Mouse (Mus musculus) liver, adult 2 months (tissue): ENCODE data around the gene Slc26a8. TPM values are rescaled to one million over a fixed set of nuclear protein-coding genes. Genes with fewer than 3 reads are reported as not detected.

Source experiments
- DNase-seq: peaks from one replicate; pipeline ENCODE4 v3.0.0-alpha.2; 2011; ENCODE audit warnings: low read depth, low spot score; ENCODE audit errors: extremely low read depth
- H3K27ac ChIP-seq: fragments of 200-500 bp; replicated peaks from 2 replicates; pipeline ENCODE4 v1.5.1; 2012; ENCODE audit warnings: low read depth, mild to moderate bottlenecking, control low read depth, inconsistent platforms, low read length; ENCODE audit not compliant: insufficient read depth
- H3K27me3 ChIP-seq: fragments of 200-500 bp; 2 replicates; pipeline ENCODE4 v1.6.1; 2012; ENCODE audit warnings: mild to moderate bottlenecking, moderate library complexity, low read length, inconsistent platforms; ENCODE audit not compliant: control insufficient read depth, insufficient read depth
- H3K36me3 ChIP-seq: fragments of 200-500 bp; 2 replicates; pipeline ENCODE4 v1.6.1; 2012; ENCODE audit warnings: low read length, inconsistent platforms; ENCODE audit not compliant: control insufficient read depth, insufficient read depth
- H3K4me1 ChIP-seq: fragments of 200-500 bp; 2 replicates; pipeline ENCODE4 v1.6.1; 2011; ENCODE audit warnings: low read length; ENCODE audit not compliant: control insufficient read depth, insufficient read depth
- H3K4me3 ChIP-seq: fragments of 200-500 bp; 2 replicates; pipeline ENCODE4 v1.5.1; 2011; ENCODE audit warnings: low read depth, mild to moderate bottlenecking, control low read depth, low read length, moderate library complexity; ENCODE audit not compliant: insufficient read depth
- H3K79me2 ChIP-seq: fragments of 200-500 bp; 2 replicates; pipeline ENCODE4 v1.6.1; 2012; ENCODE audit warnings: inconsistent platforms, mild to moderate bottlenecking, low read length, moderate library complexity; ENCODE audit not compliant: control insufficient read depth, insufficient read depth
- H3K9ac ChIP-seq: fragments of 200-500 bp; 2 replicates; pipeline ENCODE4 v1.6.1; 2012; ENCODE audit warnings: low read depth, mild to moderate bottlenecking, control low read depth, inconsistent platforms, low read length
- CTCF ChIP-seq: fragments of 200-500 bp; IDR thresholded peaks from 2 replicates; pipeline ENCODE4 v1.5.1; 2011; ENCODE audit warnings: low read depth, low read length, control low read depth
- POLR2A ChIP-seq: fragments of 200-500 bp; IDR thresholded peaks from 2 replicates; pipeline ENCODE4 v1.6.1; 2011; ENCODE audit warnings: low read length, control low read depth; ENCODE audit not compliant: insufficient read depth; ENCODE audit errors: extremely low read depth
- WGBS: fragments of 180-500 bp; shearing (Covaris S2); methylation state at CpG from one replicate; pipeline ENCODE4 v1.1.7; 2018; 5-methylcytosine and 5-hydroxymethylcytosine counted together
- polyA plus RNA-seq: library from polyadenylated mRNA; depleted of rRNA; stranded (reverse); fragments of >200 nt; gene quantifications from 2 replicates; pipeline ENCODE4 v1.2.3, GENCODE M21; 2012; rRNA removed
- total RNA-seq: library from RNA; depleted of rRNA; stranded (reverse); fragments of >200 nt; gene quantifications from 2 replicates; pipeline ENCODE4 v1.2.3, GENCODE M21; 2014; rRNA removed

Slc26a8 gene
- total and polyA plus RNA-seq, 2 experiments = 0.11 TPM; not detected in 1

- TF ChIP-seq POLR2A = no peak
- TF ChIP-seq CTCF = peak; percentile 93
- Histone ChIP-seq H3K27me3 (no peaks in the 10 kb centered on the region), H3K9ac (no peak overlapping the region), H3K27ac (no peak overlapping the region), H3K79me2 (no peaks in the 10 kb centered on the region), H3K36me3 (peaks cover 32% of the 10 kb centered on the region), H3K4me3 (no peak overlapping the region; the same call in 1 of the 2 replicates), H3K4me1 (peaks cover 2% of the 10 kb centered on the region; the same call in 1 of the 2 replicates)
- WGBS = 17% methylated on average over 4 of the region's 4 CpGs
- peak; percentile 43 for DNase-seq
Measured at GRCm38 (mm10) chr17:28592998-28593397, 97.0 kb downstream of the Slc26a8 start.

GRCm38 (mm10) chr17:28591476-28591875 is 98.6 kb downstream of the Slc26a8 start:
- no peaks in the 10 kb centered on the region for H3K79me2 ChIP-seq
- DNase-seq = peak; percentile 64
- 28% methylated on average over 5 of the region's 5 CpGs for WGBS
- no peaks in the 10 kb centered on the region for H3K27me3 ChIP-seq
- no peak overlapping the region for H3K9ac ChIP-seq
- peaks cover 27% of the 10 kb centered on the region for H3K36me3 ChIP-seq
- no peak overlapping the region for H3K4me3 ChIP-seq
- no peak for TF ChIP-seq POLR2A
- TF ChIP-seq CTCF = no peak
- no peak overlapping the region for H3K27ac ChIP-seq
- peaks cover 2% of the 10 kb centered on the region; the same call in 1 of the 2 replicates for H3K4me1 ChIP-seq

- no peak overlapping the region for H3K4me3 ChIP-seq
- 90% methylated on average over 3 of the region's 3 CpGs for WGBS
- no peaks in the 10 kb centered on the region for H3K79me2 ChIP-seq
- no peaks in the 10 kb centered on the region for H3K27me3 ChIP-seq
- no peak overlapping the region for H3K9ac ChIP-seq
- H3K36me3 ChIP-seq = peaks cover 27% of the 10 kb centered on the region
- TF ChIP-seq CTCF (no peak), POLR2A (no peak)
- H3K4me1 ChIP-seq = peaks cover 2% of the 10 kb centered on the region; the same call in 1 of the 2 replicates
- no peak overlapping the region for H3K27ac ChIP-seq
- DNase-seq = no peak
Measured at GRCm38 (mm10) chr17:28590596-28590995, 99.4 kb downstream of the Slc26a8 start.

- 80% methylated on average over 2 of the region's 2 CpGs for WGBS
- Histone ChIP-seq H3K4me3 (no peak overlapping the region), H3K36me3 (peaks cover 27% of the 10 kb centered on the region), H3K27me3 (no peaks in the 10 kb centered on the region), H3K9ac (no peak overlapping the region), H3K79me2 (no peaks in the 10 kb centered on the region), H3K27ac (no peak overlapping the region), H3K4me1 (peaks cover 2% of the 10 kb centered on the region; the same call in 1 of the 2 replicates)
- DNase-seq = no peak
- TF ChIP-seq POLR2A (no peak), CTCF (no peak)
Measured at GRCm38 (mm10) chr17:28588591-28588990, 101.4 kb downstream of the Slc26a8 start.

Other genes with a start within 250 kb of the Slc26a8 start
- gene Fkbp5, start 172.7 kb downstream of the Slc26a8 start, total RNA-seq = 25.6 and 30.3 TPM in 2 replicates
- 17.7 and 29.8 TPM in 2 replicates for gene Fkbp5, start 172.7 kb downstream of the Slc26a8 start, polyA plus RNA-seq
- gene Armc12, start 159.4 kb downstream of the Slc26a8 start, total RNA-seq = not detected in 2 replicates
- gene Armc12, start 159.4 kb downstream of the Slc26a8 start, polyA plus RNA-seq = not detected in 2 replicates
- gene Clpsl2, start 140.8 kb downstream of the Slc26a8 start, total RNA-seq = not detected in 2 replicates
- not detected in 2 replicates for gene Clpsl2, start 140.8 kb downstream of the Slc26a8 start, polyA plus RNA-seq
- 9.5 and 70.1 TPM in 2 replicates for gene Clps, start 129.5 kb downstream of the Slc26a8 start, total RNA-seq
- gene Clps, start 129.5 kb downstream of the Slc26a8 start, polyA plus RNA-seq = 1.4 and 2.1 TPM in 2 replicates
- not detected in 2 replicates for gene Lhfpl5, start 114.6 kb downstream of the Slc26a8 start, total RNA-seq
- not detected in 2 replicates for gene Lhfpl5, start 114.6 kb downstream of the Slc26a8 start, polyA plus RNA-seq
- 12.9 and 13.7 TPM in 2 replicates for gene Srpk1, start 67.5 kb downstream of the Slc26a8 start, total RNA-seq
- 6.1 and 10.8 TPM in 2 replicates for gene Srpk1, start 67.5 kb downstream of the Slc26a8 start, polyA plus RNA-seq
- gene Mapk14, start 1.1 kb upstream of the Slc26a8 start, total RNA-seq = 37.7 and 50.8 TPM in 2 replicates
- gene Mapk14, start 1.1 kb upstream of the Slc26a8 start, polyA plus RNA-seq = 51.6 and 55.3 TPM in 2 replicates
- 2.3 and 2.8 TPM in 2 replicates for gene AC170998.1, start 35.9 kb upstream of the Slc26a8 start, total RNA-seq
- not detected in 2 replicates for gene AC170998.1, start 35.9 kb upstream of the Slc26a8 start, polyA plus RNA-seq
- gene Mapk13, start 79.1 kb upstream of the Slc26a8 start, total RNA-seq = 0.20 and 0.65 TPM in 2 replicates
- 0.15 and 0.22 TPM in 2 replicates for gene Mapk13, start 79.1 kb upstream of the Slc26a8 start, polyA plus RNA-seq
- gene Brpf3, start 110.9 kb upstream of the Slc26a8 start, total RNA-seq = 4.4 and 8.9 TPM in 2 replicates
- gene Brpf3, start 110.9 kb upstream of the Slc26a8 start, polyA plus RNA-seq = 14.5 and 18.9 TPM in 2 replicates
- gene Pnpla1, start 168.2 kb upstream of the Slc26a8 start, total RNA-seq = not detected in 2 replicates
- gene Pnpla1, start 168.2 kb upstream of the Slc26a8 start, polyA plus RNA-seq = not detected in 2 replicates
- gene 4930539E08Rik, start 225.1 kb upstream of the Slc26a8 start, total RNA-seq = 0.09 and 0.47 TPM in 2 replicates
- 0.10 and 0.11 TPM in 2 replicates for gene 4930539E08Rik, start 225.1 kb upstream of the Slc26a8 start, polyA plus RNA-seq